Mouse (Mus musculus) CH12.LX (cell line): ENCODE measurements around the gene Cct7. TPM values are rescaled to one million over a fixed set of nuclear protein-coding genes. Genes with fewer than 3 reads are reported as not detected.

Source experiments
- DNase-seq: peaks from one replicate; pipeline ENCODE4 v3.0.0-alpha.2; 2013; ENCODE audit errors: extremely low read depth
- H3K27ac ChIP-seq: 2 replicates; pipeline ENCODE4 v1.5.1; 2012; ENCODE audit warnings: low read depth, mild to moderate bottlenecking, control low read depth, moderate library complexity; ENCODE audit not compliant: insufficient read depth
- H3K27me3 ChIP-seq: replicated peaks from 2 replicates; pipeline ENCODE3; 2012; ENCODE audit warnings: inconsistent platforms
- H3K36me3 ChIP-seq, 2 experiments: replicated peaks in 1 of 2; 2 replicates each; pipeline versions ENCODE3 to v1.6.1; 2012; ENCODE audit warnings: inconsistent platforms in 1 of 2, low read length in 1 of 2, mild to moderate bottlenecking in 1 of 2, mixed read lengths in 1 of 2, moderate library complexity in 1 of 2; ENCODE audit not compliant: control insufficient read depth in 1 of 2, insufficient read depth in 1 of 2
- H3K4me1 ChIP-seq, 2 experiments: 2 replicates each; pipeline ENCODE4 v1.6.1; 2012; ENCODE audit warnings: inconsistent platforms in 1 of 2, moderate library complexity in 1 of 2; ENCODE audit not compliant: insufficient read depth in 2 of 2, control insufficient read depth in 1 of 2
- H3K4me2 ChIP-seq: 2 replicates; pipeline ENCODE4 v1.6.1; 2012; ENCODE audit warnings: low read depth, mild to moderate bottlenecking, control low read depth; ENCODE audit not compliant: poor library complexity, insufficient read depth, severe bottlenecking
- H3K4me3 ChIP-seq, 3 experiments: fragments of 150-350 bp in 1 of 3; sonication (generic) in 1 of 3; replicated peaks in 1 of 3; 2 replicates each; pipeline versions ENCODE3 to v1.5.1; 2011 to 2012; ENCODE audit warnings: low read depth in 2 of 3, low read length in 2 of 3, mild to moderate bottlenecking in 2 of 3, moderate library complexity in 2 of 3, control low read depth in 1 of 3, improper control_type of control experiment in 1 of 3, inconsistent platforms in 1 of 3, mixed read lengths in 1 of 3; ENCODE audit not compliant: poor library complexity in 1 of 3
- H3K79me2 ChIP-seq: replicated peaks from 2 replicates; pipeline ENCODE4 v1.6.1; 2012; ENCODE audit warnings: mild to moderate bottlenecking, moderate library complexity; ENCODE audit not compliant: control insufficient read depth, poor library complexity, insufficient read depth, severe bottlenecking; ENCODE audit errors: extremely low read depth
- H3K9ac ChIP-seq: 2 replicates; pipeline ENCODE4 v1.6.1; 2012; ENCODE audit warnings: low read depth, mild to moderate bottlenecking, control low read depth, moderate library complexity; ENCODE audit not compliant: insufficient read depth
- H3K9me3 ChIP-seq: replicated peaks from 2 replicates; pipeline ENCODE3; 2012; ENCODE audit warnings: low read length, inconsistent platforms, mixed read lengths
- BHLHE40 ChIP-seq: IDR thresholded peaks from 2 replicates; pipeline ENCODE4 v1.6.1; 2011; ENCODE audit warnings: mild to moderate bottlenecking, low read depth, low read length, improper control_type of control experiment
- CHD2 ChIP-seq: IDR thresholded peaks from 2 replicates; pipeline ENCODE4 v1.6.1; 2011; ENCODE audit warnings: low read length, improper control_type of control experiment
- CTCF ChIP-seq, 2 experiments: IDR thresholded peaks in 1 of 2; conservative IDR thresholded peaks in 1 of 2; 2 replicates each; pipeline ENCODE4 v1.5.1; 2011 to 2012; ENCODE audit warnings: low read depth in 2 of 2, low read length in 2 of 2, improper control_type of control experiment in 1 of 2, inconsistent platforms in 1 of 2, mild to moderate bottlenecking in 1 of 2, moderate library complexity in 1 of 2
- E2F4 ChIP-seq: IDR thresholded peaks from 2 replicates; pipeline ENCODE4 v1.6.1; 2011; ENCODE audit warnings: low read depth, low read length, improper control_type of control experiment; ENCODE audit not compliant: insufficient replicate concordance
- ELF1 ChIP-seq: IDR thresholded peaks from 2 replicates; pipeline ENCODE4 v1.6.1; 2014; ENCODE audit warnings: low read depth, mild to moderate bottlenecking, inconsistent platforms, low read length, improper control_type of control experiment
- ETS1 ChIP-seq: conservative IDR thresholded peaks from 2 replicates; pipeline ENCODE4 v1.6.1; 2012; ENCODE audit warnings: low read depth, mild to moderate bottlenecking, inconsistent platforms, low read length, improper control_type of control experiment, moderate library complexity
- JUND ChIP-seq: conservative IDR thresholded peaks from 2 replicates; pipeline ENCODE4 v1.6.1; 2011; ENCODE audit warnings: low read depth, low read length, improper control_type of control experiment
- KAT2A ChIP-seq: IDR thresholded peaks from 2 replicates; pipeline ENCODE4 v1.6.1; 2012; ENCODE audit warnings: low read length, improper control_type of control experiment, inconsistent platforms; ENCODE audit not compliant: insufficient replicate concordance
- MAX ChIP-seq: IDR thresholded peaks from 2 replicates; pipeline ENCODE4 v1.6.1; 2011; ENCODE audit warnings: low read length, improper control_type of control experiment
- MXI1 ChIP-seq: IDR thresholded peaks from 2 replicates; pipeline ENCODE4 v1.6.1; 2011; ENCODE audit warnings: mild to moderate bottlenecking, low read depth, low read length, improper control_type of control experiment
- NELFE ChIP-seq: IDR thresholded peaks from 2 replicates; pipeline ENCODE4 v1.6.1; 2011; ENCODE audit warnings: low read depth, low read length, improper control_type of control experiment
- NRF1 ChIP-seq: IDR thresholded peaks from 2 replicates; pipeline ENCODE4 v1.6.1; 2014; ENCODE audit warnings: low read depth, mild to moderate bottlenecking, inconsistent platforms, low read length, improper control_type of control experiment, moderate library complexity
- POLR2AphosphoS2 ChIP-seq: IDR thresholded peaks from 2 replicates; pipeline ENCODE4 v1.6.1; 2011; ENCODE audit warnings: low read depth, low read length, improper control_type of control experiment
- RCOR1 ChIP-seq: conservative IDR thresholded peaks from 2 replicates; pipeline ENCODE4 v1.6.1; 2012; ENCODE audit warnings: low read depth, mild to moderate bottlenecking, inconsistent platforms, low read length, improper control_type of control experiment
- TBP ChIP-seq: conservative IDR thresholded peaks from 2 replicates; pipeline ENCODE4 v1.6.1; 2011; ENCODE audit warnings: low read depth, low read length, improper control_type of control experiment
- UBTF ChIP-seq: IDR thresholded peaks from 2 replicates; pipeline ENCODE4 v1.6.1; 2012; ENCODE audit warnings: low read depth, mild to moderate bottlenecking, inconsistent platforms, low read length, improper control_type of control experiment, moderate library complexity
- ZKSCAN1 ChIP-seq: IDR thresholded peaks from 2 replicates; pipeline ENCODE4 v1.6.1; 2012; ENCODE audit warnings: low read depth, inconsistent platforms, low read length, improper control_type of control experiment, borderline replicate concordance
- ZMIZ1 ChIP-seq: IDR thresholded peaks from 2 replicates; pipeline ENCODE4 v1.6.1; 2012; ENCODE audit warnings: low read depth, mild to moderate bottlenecking, inconsistent platforms, low read length, improper control_type of control experiment
- dilution Hi-C: fragments of 300-500 bp; cut with MboI; formaldehyde crosslinking; loops from 2 replicates; pipeline ENCODE4 v1.14.3; 2020; ENCODE audit warnings: low sequenced_read_pairs; ENCODE audit not compliant: extremely low pct_unique_long_range_greater_than_20kb, extremely low pct_ligation_motif_present
- in situ Hi-C: fragments of 300-500 bp; cut with MboI; formaldehyde crosslinking; loops from 3 replicates; pipeline ENCODE4 v1.14.3; 2019; ENCODE audit warnings: low sequenced_read_pairs, low pct_ligation_motif_present, low pct_unique_long_range_greater_than_20kb, mixed read lengths
- polyA plus RNA-seq: library from polyadenylated mRNA; unstranded; fragments of >175 nt; gene quantifications from 2 replicates; pipeline ENCODE4 v1.2.1, GENCODE M21; 2012; ENCODE audit warnings: low read depth; ENCODE audit not compliant: insufficient read length
- total RNA-seq, 2 experiments: library from RNA; depleted of rRNA; stranded (reverse); fragments of 300-350 nt in 1 of 2; fragments of >200 nt in 1 of 2; gene quantifications; 2 replicates each; pipeline ENCODE4 v1.2.3; 2012 to 2014

The Cct7 gene
- 484 and 566 TPM in 2 replicates for total RNA-seq (2012; rRNA removed)
- total RNA-seq (2014; rRNA removed) = 483 and 577 TPM in 2 replicates
- 505 and 599 TPM in 2 replicates for polyA plus RNA-seq

- peak; percentile 98 for DNase-seq
- dilution Hi-C loops (no loop called here), in situ Hi-C loops (loop anchor here (25.0 kb wide), 1 partner anchor 461 kb away; the partner anchor contains the start of genes Nat8f1, Nat8f4 and Tprkb)
- Histone ChIP-seq H3K4me3 (peak within 1 kb of the TSS; percentile 89 to 99 (median 93)), H3K36me3 (peaks cover 11 to 51% of the 10 kb centered on the region in 2 experiments), H3K79me2 (peaks cover 38% of the 10 kb centered on the region), H3K9me3 (no peaks in the 10 kb centered on the region), H3K27me3 (no peaks in the 10 kb centered on the region), H3K4me1 (peaks cover 0 to 35% of the 10 kb centered on the region in 2 experiments; a peak in 2 of 4 replicates), H3K9ac (peak within 1 kb of the TSS; percentile 93), H3K4me2 (peak within 1 kb of the TSS; percentile 97), H3K27ac (peak within 1 kb of the TSS; percentile 85)
- TF ChIP-seq UBTF (peak; percentile 63; the same call in 1 of the 2 replicates), CHD2 (peak; percentile 89), MXI1 (peak; percentile 73; the same call in 1 of the 2 replicates), BHLHE40 (no peak), CTCF (conservative IDR thresholded peaks at IDR 0.05 in 1 of 2, IDR thresholded peaks at IDR 0.05 in 1 of 2; ENCODE audit: low read depth in 2 of 2, low read length in 2 of 2) (peak in 1 of 2 experiments; percentile 60; a peak in 2 of 4 replicates), NELFE (peak; percentile 67), JUND (no peak), ELF1 (peak; percentile 77), KAT2A (0 out of 2 replicates have a peak, but pooled peaks have one; percentile 19), E2F4 (no peak), RCOR1 (no peak), ZMIZ1 (peak; percentile 40; the same call in 1 of the 2 replicates), NRF1 (peak; percentile 28; the same call in 1 of the 2 replicates), TBP (0 out of 2 replicates have a peak, but pooled peaks have one; percentile 66), POLR2AphosphoS2 (0 out of 2 replicates have a peak, but pooled peaks have one; percentile 4), ZKSCAN1 (no peak), ETS1 (no peak), MAX (0 out of 2 replicates have a peak, but pooled peaks have one; percentile 39)
Observed at GRCm38 (mm10) chr6:85450697-85451663, at the start of gene Cct7. Gene Cct7 (plus strand): TSS chr6:85451514.
